Mouse (Mus musculus) layer of hippocampus, adult 8-10 months (tissue): ENCODE measurements around the gene Mrpl9. TPM values are rescaled to one million over a fixed set of nuclear protein-coding genes. Genes with fewer than 3 reads are reported as not detected.
A peak's percentile ranks its signal among the peaks of the same experiment; 100 is the strongest.

ENCODE experiments used
- DNase-seq, 2 experiments: peaks; one replicate each; pipeline ENCODE4 v3.0.0; 2022; ENCODE audit warnings: low spot score in 2 of 2
- total RNA-seq, 4 experiments: library from RNA; stranded (reverse); gene quantifications; 2 replicates each; pipeline ENCODE4 v1.2.4; 2022

Gene Mrpl9
- total RNA-seq, result 10 to 100 TPM; 34.8 to 42.3 (median 40.2) TPM

DNA sequence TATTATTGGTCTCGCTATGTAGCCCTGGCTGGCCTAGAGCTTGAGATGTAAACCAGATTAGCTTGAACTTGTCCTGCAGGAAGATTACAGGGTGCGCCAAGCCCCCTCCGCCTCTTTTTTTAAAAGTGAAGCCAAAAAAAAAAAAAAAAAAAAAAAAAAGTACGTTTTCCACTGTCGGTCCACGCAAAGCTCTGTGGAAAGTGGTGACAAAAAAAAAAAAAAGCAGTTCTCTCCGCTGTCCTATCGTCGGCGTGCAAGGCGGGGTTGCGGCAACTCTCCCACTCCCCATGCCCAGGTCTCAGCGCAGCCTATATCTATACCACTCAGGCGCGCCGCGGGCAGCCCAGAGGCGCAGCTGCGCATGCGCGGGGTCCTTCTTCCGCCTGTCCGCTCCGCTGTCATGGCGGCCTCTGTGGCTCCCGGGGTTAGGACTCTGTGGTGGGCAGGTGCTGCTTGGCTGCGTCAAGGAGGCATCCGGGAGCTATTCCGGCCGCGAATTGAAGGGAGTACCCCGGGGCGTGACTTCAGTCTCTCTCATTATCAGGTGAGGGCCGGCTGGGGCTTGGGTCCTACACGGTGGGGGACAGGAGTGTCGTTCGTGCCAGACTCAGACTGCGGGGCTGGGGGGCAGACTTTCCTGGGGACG, at the start of gene Mrpl9:
Gene Mrpl9, plus strand, starts transcription at position 368 of the 646 bp plus-strand sequence.
- peak; percentile 85 to 93 for DNase-seq

DNA sequence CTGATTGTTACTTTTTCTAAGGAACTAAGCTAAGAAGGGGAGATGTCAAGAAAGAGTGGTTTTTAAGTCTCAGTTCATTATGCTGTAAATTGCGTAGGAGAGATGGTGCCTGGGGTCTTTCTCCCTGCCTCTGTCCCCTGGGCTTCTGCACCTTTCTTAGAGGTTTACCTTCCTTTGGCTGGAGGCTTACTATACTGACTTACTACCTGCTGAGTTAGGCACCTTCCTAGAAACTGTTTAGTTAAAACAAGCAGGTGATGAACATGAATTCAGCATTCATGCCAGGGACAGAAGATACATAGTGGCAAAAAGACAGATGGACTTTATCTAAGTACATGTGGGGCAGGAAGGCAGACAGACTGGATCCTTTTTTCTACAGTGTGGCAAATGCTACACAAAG, 46.8 kb upstream of the Mrpl9 start:
- no peak for DNase-seq

DNA sequence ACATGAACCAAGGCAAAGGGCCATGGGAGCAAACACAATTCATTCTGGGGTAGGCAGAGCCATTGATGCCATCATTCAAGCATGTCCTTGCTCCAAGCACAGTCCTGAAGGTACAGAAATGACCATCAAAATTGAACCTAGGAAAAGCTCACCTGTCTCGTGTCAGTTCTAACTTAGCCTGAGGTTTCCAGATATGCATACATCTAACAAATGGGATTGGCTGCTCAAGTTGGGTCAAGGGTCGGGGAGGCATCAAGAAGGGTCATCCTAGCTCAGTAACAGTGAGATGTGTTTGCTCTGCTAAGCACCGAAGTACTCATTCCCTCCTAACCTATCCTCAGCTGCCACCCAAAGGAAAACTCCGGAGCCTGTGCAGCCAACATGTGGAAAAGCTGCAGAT, 46.3 kb upstream of the Mrpl9 start:
- no peak for DNase-seq

DNA sequence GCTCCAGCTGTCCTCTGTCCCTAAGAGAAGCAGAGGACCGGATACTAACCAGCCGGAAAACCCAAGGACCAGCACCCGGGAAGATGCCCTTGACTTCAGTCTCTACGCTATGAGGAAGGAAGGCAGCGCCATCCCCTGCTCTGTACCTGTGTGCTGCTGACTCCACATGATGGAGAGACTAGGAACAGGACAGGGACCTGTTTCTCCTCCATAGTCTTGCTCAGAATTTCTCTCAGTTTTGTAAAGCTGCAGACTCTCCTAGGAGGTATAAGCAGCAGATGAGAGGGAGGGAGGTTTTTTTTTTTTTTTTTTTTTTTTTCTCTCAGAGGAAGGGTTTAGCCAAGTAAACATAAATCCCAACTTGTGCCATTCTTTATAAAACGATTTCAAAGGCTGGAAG, 44.9 kb upstream of the Mrpl9 start, which contains the start of gene Lingo4:
Gene Lingo4, plus strand, starts transcription at position 301 of the 400 bp plus-strand sequence.
- DNase-seq, result no peak

DNA sequence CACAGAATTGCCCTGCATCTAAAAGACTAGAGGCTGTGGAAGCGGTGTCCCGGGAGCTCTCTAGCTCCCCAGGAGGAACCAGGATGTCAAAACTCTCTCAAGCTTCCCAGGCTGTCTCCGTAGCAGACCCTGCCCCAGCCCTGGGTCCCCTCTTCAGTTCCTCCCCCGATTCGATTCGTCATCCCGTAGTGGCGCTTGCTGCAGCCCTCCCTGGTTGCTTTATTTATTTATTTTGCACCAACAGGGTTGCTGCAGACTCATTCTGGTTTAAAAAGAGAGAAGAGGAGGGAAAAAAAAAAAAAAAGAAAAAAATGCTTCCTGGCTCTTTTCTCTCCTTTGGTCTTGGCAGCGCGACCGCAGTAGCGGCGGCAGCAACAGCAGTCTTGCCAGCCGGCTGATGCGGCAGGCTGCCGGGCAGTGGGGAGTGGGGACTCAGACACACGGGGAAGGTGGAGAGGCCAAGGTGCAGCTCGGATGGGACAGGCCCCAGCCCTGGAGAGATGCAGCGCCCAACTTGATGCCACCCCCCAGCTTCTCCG, 44.1 kb upstream of the Mrpl9 start:
- DNase-seq, result no peak

DNA sequence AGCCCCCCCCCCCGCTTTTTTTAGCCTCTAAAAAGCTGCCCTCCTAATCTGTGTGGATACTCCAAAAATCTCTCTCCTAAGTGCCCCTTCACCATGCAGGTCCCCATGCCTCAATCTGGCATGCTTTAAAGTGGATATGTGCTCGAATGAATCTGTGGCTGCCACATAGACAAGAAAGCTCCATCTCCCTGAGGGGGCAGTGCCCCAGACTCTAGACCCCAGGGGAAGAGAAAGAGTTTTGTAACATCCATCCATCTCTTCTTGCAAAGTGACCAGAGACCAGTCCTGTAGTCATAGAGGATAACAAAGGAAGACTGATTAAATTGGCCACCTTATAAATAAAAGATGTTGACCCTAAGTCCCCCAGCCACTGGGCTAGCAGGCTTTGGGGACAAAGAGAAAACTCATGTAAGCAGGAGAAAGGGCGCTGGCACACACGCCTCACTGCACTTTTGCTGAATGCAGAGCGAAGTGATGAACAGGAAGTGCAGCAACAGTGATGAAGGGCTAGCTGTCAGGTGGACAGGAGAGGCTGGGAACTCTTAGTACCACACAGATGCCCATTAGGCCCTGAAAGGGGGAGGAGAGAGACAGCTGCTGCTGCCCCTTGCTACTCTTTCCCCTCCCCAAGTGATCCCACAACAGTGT, 43.3 kb upstream of the Mrpl9 start:
- no peak for DNase-seq

DNA sequence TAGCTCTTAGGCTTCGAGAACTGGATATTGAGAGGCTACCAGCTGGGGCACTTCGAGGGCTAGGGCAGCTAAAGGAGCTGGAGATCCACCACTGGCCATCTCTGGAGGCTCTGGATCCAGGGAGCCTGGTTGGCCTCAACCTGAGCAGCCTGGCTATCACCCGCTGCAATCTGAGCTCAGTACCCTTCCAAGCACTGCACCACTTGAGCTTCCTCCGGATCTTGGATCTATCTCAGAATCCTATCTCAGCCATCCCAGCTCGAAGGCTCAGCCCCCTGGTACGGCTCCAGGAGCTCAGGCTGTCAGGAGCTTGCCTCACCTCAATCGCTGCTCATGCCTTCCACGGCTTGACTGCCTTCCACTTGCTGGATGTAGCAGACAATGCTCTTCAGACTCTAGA, 40.7 kb upstream of the Mrpl9 start:
- no peak for DNase-seq

DNA sequence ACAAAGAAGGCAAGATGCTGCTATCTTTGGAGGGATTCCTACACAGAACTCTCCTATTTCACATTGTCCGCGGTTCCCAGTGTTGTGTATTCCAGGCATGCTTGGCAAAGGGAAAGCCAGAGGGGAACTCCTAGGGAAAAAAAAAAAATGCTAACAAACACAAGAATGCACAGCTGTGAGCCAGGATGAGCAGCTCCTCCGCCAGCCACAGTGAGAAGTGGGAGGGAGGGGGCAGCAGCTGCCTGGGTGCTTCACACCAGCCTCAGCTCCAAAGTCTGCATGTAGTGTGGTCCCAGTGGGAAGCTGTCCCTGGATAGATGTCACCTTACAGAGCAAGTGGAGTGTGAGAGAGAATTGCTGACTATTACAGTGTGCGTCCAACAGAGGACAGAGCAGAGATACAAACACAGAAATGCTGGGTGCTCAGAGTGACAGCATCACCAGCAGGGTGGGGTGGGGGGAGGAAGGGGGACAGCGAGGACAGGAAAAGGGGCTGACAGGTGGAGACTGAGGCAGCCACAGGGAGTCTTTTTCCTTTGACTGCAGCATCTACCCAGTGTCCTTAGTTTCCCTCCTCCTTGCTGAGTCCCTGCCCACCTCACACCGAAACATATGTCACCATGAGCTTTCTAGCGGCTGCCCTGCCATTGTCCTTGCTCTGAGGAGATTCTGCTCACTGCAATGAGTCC, 38.6 kb upstream of the Mrpl9 start:
- no peak for DNase-seq

DNA sequence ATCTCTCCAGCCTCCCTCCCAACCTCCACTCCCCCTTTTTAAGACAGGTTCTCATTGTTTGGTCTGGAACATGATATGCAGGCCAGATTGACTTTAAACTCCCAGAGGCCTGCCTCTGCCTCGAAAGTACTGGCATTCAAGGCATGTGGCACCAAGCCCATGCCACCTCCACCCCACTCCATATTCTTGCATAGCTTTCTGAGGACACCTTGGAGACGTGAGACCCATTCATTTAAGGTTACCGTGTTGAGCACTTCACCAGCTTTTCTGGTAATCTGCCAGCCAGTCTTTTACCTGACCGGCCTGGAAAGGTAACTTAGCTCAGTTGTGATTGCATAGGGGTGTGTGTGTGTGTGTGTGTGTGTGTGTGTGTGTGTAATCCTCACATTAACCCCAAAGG, 37.6 kb upstream of the Mrpl9 start:
- no peak for DNase-seq

DNA sequence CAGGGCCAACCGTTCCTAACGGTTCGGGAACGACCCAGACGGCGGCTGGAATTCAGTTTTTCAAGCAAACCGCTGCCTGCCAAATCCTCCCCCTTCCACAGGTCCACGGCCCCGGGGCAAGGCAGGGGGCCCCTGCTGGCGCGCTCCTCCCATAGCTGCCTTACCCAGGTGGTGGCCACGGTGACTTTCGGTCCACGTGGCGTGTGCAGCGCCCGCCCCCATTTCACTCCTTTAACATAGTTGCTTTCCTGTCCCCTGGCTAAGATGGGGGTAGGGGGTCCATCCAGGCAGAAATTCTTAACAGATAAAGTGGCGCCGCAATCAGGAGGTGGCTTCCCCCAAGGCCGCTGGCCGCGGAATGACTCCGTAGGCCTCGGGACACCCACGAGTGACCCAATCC, 30.6 kb upstream of the Mrpl9 start:
- DNase-seq, result no peak

DNA sequence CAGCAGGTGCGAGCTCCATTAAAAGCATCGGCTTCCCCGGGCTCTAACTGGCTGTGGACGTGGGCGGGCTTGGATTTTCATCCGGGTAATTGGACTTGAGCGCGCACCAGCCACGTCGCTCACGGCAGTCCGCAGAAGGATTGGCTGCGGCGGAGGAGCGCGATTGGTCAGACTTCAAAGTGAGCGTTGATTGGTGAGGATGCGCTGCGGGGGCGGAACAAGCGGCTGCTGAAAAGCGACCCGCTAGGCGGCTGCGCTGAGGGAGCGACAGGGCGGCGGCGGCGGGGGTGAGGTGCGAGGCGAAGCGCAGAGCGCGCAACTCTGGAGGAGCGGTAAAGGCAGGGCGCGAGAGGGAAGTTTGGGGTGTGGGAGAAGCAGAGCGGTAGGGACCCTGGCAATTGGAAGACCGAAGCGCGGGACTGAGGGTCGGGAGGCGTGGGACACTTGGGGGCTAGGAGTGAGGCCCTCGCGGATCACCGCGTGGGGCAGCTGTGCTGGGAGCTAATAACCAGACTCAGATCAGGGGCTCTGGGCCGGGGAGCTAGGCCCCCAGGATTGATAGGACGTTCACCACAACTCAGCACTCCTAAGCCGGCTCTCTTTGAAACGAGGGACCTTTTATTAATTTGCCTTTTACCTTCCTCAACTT, 30.0 kb upstream of the Mrpl9 start, which contains the start of gene Tdrkh:
Gene Tdrkh, plus strand, starts transcription at position 243 of the 649 bp plus-strand sequence.
- peak; percentile 98 to 99 for DNase-seq

DNA sequence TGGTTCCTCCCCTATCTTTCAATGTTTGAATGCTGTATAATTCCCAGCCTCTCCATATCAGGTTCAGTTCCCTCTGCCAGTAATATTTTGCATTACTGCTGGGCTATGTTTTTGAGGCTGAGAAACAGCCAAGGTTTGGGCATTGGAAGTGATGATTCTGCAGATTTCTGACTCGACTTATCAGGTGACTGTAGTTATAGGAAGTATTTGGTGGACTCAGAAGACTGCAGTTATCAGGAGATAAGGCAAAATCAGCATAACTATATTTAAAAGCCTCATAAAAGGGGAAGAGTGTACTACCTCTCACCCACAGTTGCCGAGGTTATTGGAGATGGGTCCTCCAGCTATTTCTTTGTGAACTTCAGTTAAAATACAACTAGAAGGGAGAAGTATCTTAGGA, 12.1 kb upstream of the Mrpl9 start:
- no peak for DNase-seq

DNA sequence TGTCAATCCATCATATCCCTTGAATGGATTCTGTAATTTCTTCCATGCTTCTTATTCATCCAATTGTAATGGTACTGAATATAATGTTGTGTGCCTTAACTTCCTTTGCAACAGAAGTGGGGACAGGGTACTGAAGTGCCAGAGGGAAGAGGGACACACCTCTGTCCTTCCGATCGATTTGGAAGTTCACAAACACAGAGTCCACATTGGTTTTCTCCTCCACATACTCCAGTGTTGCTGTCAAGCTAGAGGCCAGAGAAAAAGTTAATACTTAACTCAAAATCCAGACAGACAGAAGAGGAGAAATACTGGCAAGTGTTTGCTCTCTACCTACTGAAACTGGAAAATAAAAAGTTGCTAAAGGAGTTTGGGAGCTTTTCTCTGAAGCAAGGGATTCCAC, 8.8 kb upstream of the Mrpl9 start:
- DNase-seq, result no peak

DNA sequence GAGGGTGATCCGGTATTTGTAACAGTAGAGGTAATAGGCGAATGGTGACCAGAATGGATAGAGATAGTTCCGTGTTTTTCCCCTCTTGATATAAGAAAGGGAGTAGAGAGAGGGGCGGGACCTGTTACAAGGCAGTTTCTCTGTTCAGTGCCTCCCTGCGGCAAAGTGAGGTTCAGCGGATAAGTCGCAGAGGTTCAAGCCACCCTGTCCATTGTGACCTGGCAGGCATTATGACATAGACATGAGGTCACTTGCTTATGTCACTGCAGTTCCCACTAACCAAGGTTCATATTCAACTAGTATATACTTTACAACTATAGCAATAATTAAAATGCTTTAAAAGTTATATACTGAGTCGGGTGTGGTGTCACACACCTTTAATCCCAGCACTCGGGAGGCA, 6.7 kb upstream of the Mrpl9 start:
- DNase-seq, result no peak

DNA sequence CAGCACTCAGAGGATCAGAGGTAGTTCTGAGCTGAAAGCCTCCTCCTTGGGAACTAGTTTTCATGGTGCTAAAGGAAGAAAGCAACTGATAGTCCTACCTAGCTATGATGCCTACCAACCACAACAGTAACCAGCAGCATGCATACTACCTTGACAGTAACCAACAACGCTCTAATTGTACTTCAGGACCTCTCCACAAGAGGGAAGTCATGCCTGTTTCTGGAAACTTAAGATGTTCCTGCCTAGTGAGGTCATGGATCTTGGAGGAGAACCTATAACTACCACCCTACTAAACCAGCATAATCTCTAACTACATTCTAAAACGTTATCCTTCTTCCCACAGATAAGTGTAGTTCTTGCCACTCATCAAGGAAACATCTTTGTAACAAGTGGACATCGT, 1.9 kb upstream of the Mrpl9 start:
- DNase-seq, result no peak

DNA sequence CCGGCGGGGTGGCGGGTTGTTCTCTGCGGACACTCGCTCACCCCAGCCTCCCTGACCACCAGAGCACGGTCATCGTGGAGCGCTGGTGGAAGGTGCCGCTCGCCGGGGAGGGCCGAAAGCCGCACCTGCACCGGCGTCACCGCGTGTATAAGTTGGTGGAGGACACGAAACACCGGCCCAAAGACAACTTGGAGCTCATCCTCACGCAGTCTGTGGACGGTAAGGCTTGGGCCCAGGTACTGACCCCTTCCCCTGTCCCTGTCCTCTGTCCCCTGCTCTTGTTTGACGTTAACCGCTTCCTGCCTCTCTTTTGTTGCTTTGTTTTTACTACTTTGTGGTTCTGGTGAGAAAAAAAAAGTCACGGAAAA, 463 bp downstream of the Mrpl9 start, which contains the start of gene Oaz3:
Gene Oaz3, minus strand, starts transcription at position 319 of the 368 bp plus-strand sequence.
- no peak for DNase-seq

DNA sequence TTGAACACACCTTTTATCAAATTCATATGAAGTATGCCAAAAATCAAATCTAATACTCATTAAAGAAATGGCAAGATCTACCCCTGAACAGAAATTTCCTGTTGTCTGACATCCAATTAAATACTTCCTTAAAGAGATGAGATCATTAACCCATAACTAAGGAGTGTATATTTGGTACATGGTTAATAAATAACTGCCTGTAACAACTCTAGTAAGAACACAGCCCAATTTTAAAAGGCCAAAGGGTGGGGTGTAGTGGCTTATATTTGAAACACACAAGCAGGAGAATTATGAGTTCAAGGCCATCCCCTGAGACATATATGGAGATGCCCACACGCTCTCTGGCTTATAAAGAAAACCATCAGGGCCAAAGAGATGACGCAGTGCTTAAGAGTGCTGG, 6.3 kb downstream of the Mrpl9 start:
- no peak for DNase-seq

DNA sequence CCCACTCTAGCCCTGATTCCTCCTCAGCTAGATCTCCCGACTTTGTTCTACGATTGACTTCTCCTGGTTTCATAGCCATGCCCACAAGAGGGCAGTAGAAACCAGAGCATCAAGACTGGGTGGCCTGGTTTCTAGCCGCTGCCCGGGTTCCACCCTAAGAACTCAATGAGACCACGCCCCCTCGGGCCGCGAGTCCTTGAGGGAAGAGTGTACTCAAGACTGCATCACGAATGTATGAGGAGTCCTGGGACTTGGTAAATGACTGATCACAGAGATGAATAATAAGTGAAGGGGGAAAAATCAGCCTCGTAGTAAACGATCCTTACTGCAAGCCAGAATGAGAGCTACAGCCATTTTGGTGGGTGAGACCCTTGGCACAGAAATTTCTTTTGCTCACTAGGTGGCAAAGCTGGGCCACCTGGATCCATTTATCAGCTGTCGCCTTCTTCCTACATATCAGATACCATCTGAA, 13.4 kb downstream of the Mrpl9 start:
- peak; percentile 76 to 85 for DNase-seq

DNA sequence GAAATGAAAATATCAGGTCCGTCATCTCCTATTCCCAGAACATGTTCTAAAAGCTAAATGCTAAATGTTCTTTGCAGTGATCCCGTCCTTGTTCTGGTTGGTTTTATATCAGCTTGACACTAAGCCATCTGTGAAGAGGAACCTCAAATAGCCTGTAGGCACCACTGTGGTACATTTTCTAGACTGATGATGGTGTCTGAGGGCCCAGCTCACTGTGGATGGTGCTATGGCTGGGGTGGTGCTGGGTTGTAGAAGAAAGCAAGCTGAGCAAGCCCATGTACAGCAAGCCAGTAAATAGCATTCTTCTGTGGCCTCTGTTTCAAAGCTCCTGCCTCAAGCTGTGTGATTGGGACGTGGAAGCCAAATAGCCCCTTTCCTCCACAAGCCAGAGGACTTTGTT, 13.9 kb downstream of the Mrpl9 start:
- no peak for DNase-seq

DNA sequence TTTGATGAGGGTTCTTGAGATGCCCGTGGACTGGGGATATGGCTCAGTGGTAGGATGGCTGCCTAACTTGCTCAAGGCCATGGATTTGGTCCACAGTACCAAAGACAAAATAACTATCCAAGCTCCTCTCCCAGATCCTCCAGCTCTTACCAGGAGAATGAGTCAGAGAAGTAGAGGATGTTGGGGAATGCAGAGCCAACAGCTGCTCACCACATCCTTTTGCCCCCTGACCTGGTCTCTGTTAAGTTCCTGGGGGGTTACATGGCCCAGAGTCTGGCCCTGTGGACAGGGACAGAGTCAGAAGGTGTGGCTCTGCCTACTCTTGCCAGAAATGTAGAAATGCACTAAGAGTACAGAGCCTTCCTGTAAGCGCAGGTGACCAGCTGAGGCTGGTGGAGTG, 16.7 kb downstream of the Mrpl9 start:
- DNase-seq, result no peak

DNA sequence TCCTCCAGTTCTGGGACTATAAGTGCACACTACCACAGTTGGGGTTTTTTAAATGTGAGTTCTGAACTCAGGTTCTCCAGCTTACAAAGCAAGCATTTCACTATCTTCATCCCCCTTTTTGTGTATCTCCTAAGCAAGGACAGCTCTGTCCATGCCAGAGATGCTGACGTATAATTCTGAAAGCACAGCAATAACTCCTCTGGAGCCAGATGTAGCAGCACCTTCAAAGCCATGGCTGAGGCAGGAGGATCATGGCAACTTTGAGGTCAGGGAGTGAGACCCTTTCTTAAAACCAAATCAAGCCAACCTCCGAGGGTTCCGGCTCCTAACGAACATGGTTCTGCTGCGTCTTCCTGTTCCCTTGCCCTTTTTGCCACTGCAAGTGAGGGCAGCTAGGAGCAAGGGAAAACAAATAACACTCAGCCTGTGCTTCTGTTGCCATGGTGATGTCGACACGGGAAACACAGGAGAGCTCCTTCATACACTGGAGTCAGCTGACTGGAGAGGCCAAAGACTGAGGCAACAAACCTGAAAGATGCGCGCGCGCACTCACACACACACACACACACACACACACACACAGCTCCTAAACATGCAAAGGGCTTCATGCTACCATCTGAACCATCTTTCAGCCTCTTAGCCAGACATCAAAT, 20.9 kb downstream of the Mrpl9 start:
- peak in 1 of 2 experiments; percentile 34 for DNase-seq
